ENCODE assay signal across 13 mouse cellular contexts in the genomic region with DNA sequence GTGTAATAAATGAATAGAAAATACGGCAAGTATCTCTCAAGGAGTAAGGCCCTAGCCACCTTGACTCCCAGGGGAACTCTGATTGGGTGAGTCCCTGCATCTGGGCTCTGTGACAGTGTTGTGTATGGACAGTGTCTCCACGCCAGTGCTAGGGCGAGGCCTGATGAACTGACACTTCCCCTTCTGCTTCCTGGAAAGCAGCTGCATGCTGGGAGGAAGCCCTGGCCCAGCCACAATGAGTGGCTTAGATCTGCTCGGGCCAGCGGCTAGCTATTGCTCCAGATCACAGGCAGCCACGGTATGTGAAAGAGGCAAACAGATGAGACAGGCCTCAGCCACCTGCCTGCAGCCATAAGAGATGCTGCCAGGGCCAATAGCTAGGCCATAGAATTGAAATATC. TPM values are rescaled to one million over a fixed set of nuclear protein-coding genes. Genes with fewer than 3 reads are reported as not detected.
"Had no signal": no experiment of that assay in that cellular context is flagged by ENCODE, and none has a peak within 500 bp of the region (broad histone marks: within the 10 kb centered on the region; RNA-seq: fewer than 3 reads in every experiment).

No protein-coding gene starts in this region.

- H3K9me3 ChIP-seq: liver, embryonic 13.5 days; midbrain, embryonic 10.5 days; neural tube, embryonic 13.5 days; stomach, embryonic 15.5 days had no signal

- DNase-seq: kidney, adult 11 months; kidney, postnatal 10 days; liver, embryonic 13.5 days; lung, adult 18-20 months; midbrain, embryonic 14.5 days; right cerebral cortex, postnatal 25 days; thymus, adult 2 months; thymus, postnatal 25 days had no signal

- H3K4me2 ChIP-seq: limb, embryonic 15.5 days; liver, embryonic 13.5 days; neural tube, embryonic 13.5 days; stomach, embryonic 15.5 days had no signal

- H3K27me3 ChIP-seq: stomach, embryonic 15.5 days had no signal

- H3K9ac ChIP-seq: limb, embryonic 15.5 days; liver, embryonic 13.5 days; neural tube, embryonic 13.5 days; stomach, embryonic 15.5 days had no signal

- H3K27ac ChIP-seq: left cerebral cortex, adult 2 months; limb, embryonic 15.5 days; liver, embryonic 13.5 days; midbrain, embryonic 10.5 days; neural tube, embryonic 13.5 days; stomach, embryonic 15.5 days had no signal

- H3K36me3 ChIP-seq: limb, embryonic 15.5 days; liver, embryonic 13.5 days; midbrain, embryonic 10.5 days; neural tube, embryonic 13.5 days; stomach, embryonic 15.5 days had no signal

- H3K4me1 ChIP-seq: limb, embryonic 15.5 days; neural tube, embryonic 13.5 days; stomach, embryonic 15.5 days had no signal

- H3K4me3 ChIP-seq: left cerebral cortex, adult 2 months; limb, embryonic 15.5 days; liver, embryonic 13.5 days; midbrain, embryonic 10.5 days; neural tube, embryonic 13.5 days; stomach, embryonic 15.5 days had no signal

RNA-seq across cellular contexts. Expression of a gene that starts 6.0 kb away (rescaled TPM):
- polyA plus RNA-seq: liver, embryonic 13.5 days had no signal
